Mouse (Mus musculus): Measurements from ENCODE around the gene Wdr25.

DNA sequence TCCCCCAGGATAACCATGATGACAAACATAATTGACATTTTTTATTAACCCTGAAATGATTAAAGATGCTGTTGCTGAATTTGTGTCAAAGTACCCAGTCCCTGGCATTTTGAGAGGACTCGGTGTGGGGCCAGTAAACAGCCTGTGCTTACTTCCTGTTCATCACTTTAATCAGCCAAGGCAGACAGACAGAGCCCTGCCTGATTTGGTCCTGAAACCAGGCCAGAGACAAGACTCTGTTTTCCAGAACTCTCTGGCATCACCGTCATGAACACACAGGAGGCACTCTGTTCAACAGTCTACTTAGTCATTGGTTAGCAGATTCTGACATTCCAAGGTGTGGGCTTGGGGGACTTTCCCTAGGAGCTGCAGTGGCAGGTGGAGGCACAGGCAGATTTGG is 61.0 kb downstream of the Wdr25 start:
- no peak for TF ChIP-seq POLR2A (IDR thresholded peaks at IDR 0.05; ENCODE audit: low read depth, low read length)
- no peak for TF ChIP-seq CTCF (conservative IDR thresholded peaks at IDR 0.05; ENCODE audit: insufficient read depth, insufficient read length, low read depth, low read length)

Data from kidney, adult 2 months (tissue).